Mouse (Mus musculus): ENCODE measurements around the gene Eif3a.
A peak's percentile ranks its signal among the peaks of the same experiment; 100 is the strongest.

DNA sequence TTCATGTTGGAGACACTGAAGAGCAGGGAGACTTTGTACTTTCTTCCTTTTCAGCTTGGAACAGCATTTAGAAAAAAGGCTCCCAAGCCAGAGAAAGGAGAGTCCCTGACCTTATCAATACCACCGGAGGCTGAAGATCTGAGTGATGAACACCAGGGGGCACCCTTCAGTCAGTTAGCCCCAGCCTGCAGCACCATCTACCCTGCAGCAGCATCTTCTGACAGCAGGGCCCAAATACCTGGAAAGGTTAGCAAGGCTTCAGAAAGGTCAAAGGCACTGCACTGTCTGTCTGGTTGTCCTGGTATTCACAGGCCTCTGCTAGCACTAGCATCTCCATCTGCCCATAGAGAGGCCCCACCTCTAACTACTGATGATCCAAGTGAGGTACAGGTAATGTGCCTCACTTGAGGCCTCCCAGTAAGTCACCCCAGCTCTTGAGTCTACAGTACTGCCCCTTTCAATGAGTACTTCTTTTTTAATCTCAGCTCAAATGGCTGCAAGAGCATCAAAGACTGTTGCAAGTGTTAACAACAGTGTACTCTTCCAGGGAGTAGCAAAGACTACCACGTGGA is 60.1 kb downstream of the Eif3a start:
- TF ChIP-seq POLR2A (IDR thresholded peaks at IDR 0.05; ENCODE audit: insufficient read depth, low read depth, low read length) (no peak), CTCF (IDR thresholded peaks at IDR 0.05; ENCODE audit: insufficient read depth, low read depth, low read length) (peak; percentile 36; the same call in 1 of the 2 replicates)
